ENCODE assay signal across 8 mouse cellular contexts in the genomic region with DNA sequence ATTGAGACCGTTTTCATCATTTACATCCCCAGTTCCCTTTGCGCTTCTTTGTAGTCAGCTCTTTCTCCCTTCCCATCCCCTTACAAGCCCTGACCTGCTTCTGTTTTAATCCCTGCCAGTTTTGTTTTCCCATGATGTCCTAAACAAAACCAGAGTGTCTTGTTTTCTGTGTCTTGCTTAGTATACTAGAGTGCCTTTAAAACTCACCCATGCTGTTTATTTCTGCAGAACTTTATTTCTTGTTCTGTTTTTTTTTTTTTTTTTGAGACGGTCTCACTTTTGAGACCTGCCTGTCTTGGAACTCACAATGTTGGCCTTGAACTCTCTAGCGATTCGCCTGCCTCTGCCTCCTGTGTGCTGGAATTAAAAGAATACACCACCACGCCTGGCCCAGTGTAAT. TPM values are rescaled to one million over a fixed set of nuclear protein-coding genes. Genes with fewer than 3 reads are reported as not detected.
A peak's percentile ranks its signal among the peaks of the same experiment; 100 is the strongest.
DNase-seq lines count a peak whose midpoint lies in the region; ATAC-seq and TF ChIP-seq lines count a peak whose summit lies in the region.

No protein-coding gene starts in this region.

- H3K4me3 ChIP-seq in heart, embryonic 12.5 days = peak overlapping the region; percentile 93
- H3K4me3 ChIP-seq in ES-E14 (ENCODE audit: insufficient read depth in 1 of 2, low read depth in 1 of 2, low read length in 2 of 2, poor library complexity in 1 of 2, severe bottlenecking in 1 of 2) = peak overlapping the region; percentile 94 to 97
- H3K4me3 ChIP-seq in forebrain, embryonic 15.5 days = peak overlapping the region; percentile 86
- peak overlapping the region; percentile 89 for H3K4me3 ChIP-seq in liver, postnatal 0 days (ENCODE audit: low read depth, low read length)

- no peak for DNase-seq in heart, adult 18-20 months
- no peak for DNase-seq in ES-E14 (ENCODE audit: low read depth, low spot score)
- no peak for DNase-seq in liver, postnatal 0 days
- DNase-seq in layer of hippocampus, adult 11-12 months (ENCODE audit: low spot score) = no peak
- DNase-seq in layer of hippocampus, adult 18-20 months (ENCODE audit: low spot score in 2 of 2) = no peak
- no peak for DNase-seq in urinary bladder, postnatal 10 days (ENCODE audit: low spot score)

- peak overlapping the region; percentile 70 for H3K4me2 ChIP-seq in heart, embryonic 12.5 days
- peak overlapping the region; percentile 46 for H3K4me2 ChIP-seq in forebrain, embryonic 15.5 days (replicated peaks)
- H3K4me2 ChIP-seq in liver, postnatal 0 days (ENCODE audit: low read depth, low read length) = peak overlapping the region; percentile 79

- H3K27ac ChIP-seq in heart, embryonic 12.5 days (ENCODE audit: poor library complexity, severe bottlenecking) = peak overlapping the region; percentile 89
- peak overlapping the region; percentile 89; the same call in 1 of the 2 replicates for H3K27ac ChIP-seq in ES-E14 (ENCODE audit: insufficient read depth, low read depth, low read length, poor library complexity, severe bottlenecking)
- peak overlapping the region; percentile 95 for H3K27ac ChIP-seq in forebrain, embryonic 15.5 days (replicated peaks)
- peak overlapping the region; percentile 91 for H3K27ac ChIP-seq in liver, postnatal 0 days (ENCODE audit: low read depth)

- no peak for ATAC-seq in heart, embryonic 12.5 days (ENCODE audit: insufficient number of reproducible peaks, low FRiP score)
- ATAC-seq in forebrain, embryonic 15.5 days (replicated peaks) = peak; percentile 1
- ATAC-seq in liver, postnatal 0 days = no peak

- peaks cover 11% of the 10 kb centered on the region for H3K4me1 ChIP-seq in heart, embryonic 12.5 days (replicated peaks)
- peaks cover 2 to 7% of the 10 kb centered on the region in 2 experiments; a peak in 3 of 4 replicates for H3K4me1 ChIP-seq in ES-E14 (ENCODE audit: control insufficient read depth in 2 of 2, insufficient read depth in 2 of 2, low read length in 2 of 2, poor library complexity in 1 of 2)
- H3K4me1 ChIP-seq in forebrain, embryonic 15.5 days = peaks cover 21% of the 10 kb centered on the region
- H3K4me1 ChIP-seq in liver, postnatal 0 days (ENCODE audit: insufficient read depth) = peaks cover 23% of the 10 kb centered on the region

- H3K27me3 ChIP-seq in heart, embryonic 12.5 days (replicated peaks) = no peaks in the 10 kb centered on the region
- H3K27me3 ChIP-seq in forebrain, embryonic 15.5 days = no peaks in the 10 kb centered on the region
- no peaks in the 10 kb centered on the region for H3K27me3 ChIP-seq in liver, postnatal 0 days (ENCODE audit: insufficient read depth, low read length)

- no peaks in the 10 kb centered on the region for H3K9me3 ChIP-seq in heart, embryonic 12.5 days (replicated peaks)
- H3K9me3 ChIP-seq in ES-E14 (ENCODE audit: control insufficient read depth, insufficient read depth, low read depth, low read length) = no peaks in the 10 kb centered on the region
- no peaks in the 10 kb centered on the region for H3K9me3 ChIP-seq in forebrain, embryonic 15.5 days
- no peaks in the 10 kb centered on the region for H3K9me3 ChIP-seq in liver, postnatal 0 days (ENCODE audit: low read length)

- no peak for TF ChIP-seq EP300 in liver, postnatal 0 days (IDR thresholded peaks at IDR 0.05; ENCODE audit: low read depth)

- 8% methylated on average over 6 of the region's 6 CpGs for WGBS in heart, embryonic 12.5 days
- WGBS in forebrain, embryonic 15.5 days = 6% methylated on average over 6 of the region's 6 CpGs
- 7% methylated on average over 6 of the region's 6 CpGs for WGBS in liver, postnatal 0 days (ENCODE audit: insufficient replicate concordance)

- in situ Hi-C loops in ES-E14 (cut with MboI; ENCODE audit: low sequenced_read_pairs in 2 of 2, unreplicated experiment in 2 of 2) = no loop called here

- H3K36me3 ChIP-seq in heart, embryonic 12.5 days = peaks cover 10% of the 10 kb centered on the region
- H3K36me3 ChIP-seq in ES-E14 (ENCODE audit: control insufficient read depth, insufficient read depth, low read length, poor library complexity, severe bottlenecking) = peaks cover 10% of the 10 kb centered on the region
- H3K36me3 ChIP-seq in forebrain, embryonic 15.5 days = peaks cover 9% of the 10 kb centered on the region
- peaks cover 17% of the 10 kb centered on the region for H3K36me3 ChIP-seq in liver, postnatal 0 days (replicated peaks; ENCODE audit: insufficient read depth, low read length)

- TF ChIP-seq CTCF in liver, postnatal 0 days (IDR thresholded peaks at IDR 0.05; ENCODE audit: low read depth) = no peak

- peak overlapping the region; percentile 86 for H3K9ac ChIP-seq in heart, embryonic 12.5 days
- peak overlapping the region; percentile 97 for H3K9ac ChIP-seq in ES-E14 (ENCODE audit: insufficient read depth, low read depth, low read length, poor library complexity, severe bottlenecking)
- H3K9ac ChIP-seq in forebrain, embryonic 15.5 days (replicated peaks) = peak overlapping the region; percentile 93
- H3K9ac ChIP-seq in liver, postnatal 0 days (replicated peaks) = peak overlapping the region; percentile 90

TF ChIP-seq in ES-E14, 5 proteins besides CTCF, POLR2A, EP300 and RAD21:
- TF ChIP-seq ZNF384 (IDR thresholded peaks at IDR 0.05; ENCODE audit: low read depth, low read length) = peak; percentile 55; the same call in 1 of the 2 replicates
- no peak for TF ChIP-seq MAFK (IDR thresholded peaks at IDR 0.05; ENCODE audit: insufficient read depth, low read depth, low read length)
- no peak for TF ChIP-seq HCFC1 (IDR thresholded peaks at IDR 0.05; ENCODE audit: borderline replicate concordance, insufficient read depth, low read length)
- TF ChIP-seq ZC3H11A (IDR thresholded peaks at IDR 0.05; ENCODE audit: borderline replicate concordance, low read depth, low read length) = no peak

RNA-seq across cellular contexts. Expression of a gene that starts 0.8 kb away (rescaled TPM):
- polyA plus RNA-seq in heart, embryonic 12.5 days (2016; fragmentation: Nextera tagmentation; extraction: Ambion mirVana) = 48.3 and 49.1 TPM in 2 replicates
- 1 to 10 TPM; 2.3 to 2.4 TPM for total RNA-seq in heart, adult 18-20 months (2021)
- 11.3 and 18.2 TPM in 2 replicates for total RNA-seq in ES-E14 (2012; rRNA removed)
- 88.4 and 89.8 TPM in 2 replicates for polyA plus RNA-seq in forebrain, embryonic 15.5 days (2015; fragmentation: Nextera tagmentation; extraction: Ambion mirVana)
- polyA plus RNA-seq in liver, postnatal 0 days (2015; fragmentation: Nextera tagmentation; extraction: Ambion mirVana) = 44.7 and 46.8 TPM in 2 replicates
- total RNA-seq in layer of hippocampus, adult 18-20 months (2021) = 10 to 100 TPM; 12.1 to 12.5 TPM

RNA-seq across cellular contexts. Expression of a gene that starts 44.9 kb away (rescaled TPM):
- 32.6 and 36.7 TPM in 2 replicates for polyA plus RNA-seq in heart, embryonic 12.5 days (2016; fragmentation: Nextera tagmentation; extraction: Ambion mirVana)
- total RNA-seq in heart, adult 18-20 months (2021) = 10 to 100 TPM; 19.1 to 20.5 TPM
- 6.5 and 10.9 TPM in 2 replicates for total RNA-seq in ES-E14 (2012; rRNA removed)
- 10.5 and 13.4 TPM in 2 replicates for polyA plus RNA-seq in forebrain, embryonic 15.5 days (2015; fragmentation: Nextera tagmentation; extraction: Ambion mirVana)
- polyA plus RNA-seq in liver, postnatal 0 days (2015; fragmentation: Nextera tagmentation; extraction: Ambion mirVana) = 5.3 and 6.2 TPM in 2 replicates
- 10 to 100 TPM; 25.4 to 26.8 TPM for total RNA-seq in layer of hippocampus, adult 18-20 months (2021)
